Mouse (Mus musculus): Measurements from ENCODE around the gene Tgfb3. TPM values are rescaled to one million over a fixed set of nuclear protein-coding genes. Genes with fewer than 3 reads are reported as not detected.
A peak's percentile ranks its signal among the peaks of the same experiment; 100 is the strongest.

The Tgfb3 gene
- total RNA-seq, 2 experiments from 2014 or later, result 13.1 to 14.2 TPM

- DNase-seq (ENCODE audit: low spot score in 2 of 2), result no peak
Observed at GRCm38 (mm10) chr12:86036368-86037166, 42.3 kb downstream of the Tgfb3 start.

DNA sequence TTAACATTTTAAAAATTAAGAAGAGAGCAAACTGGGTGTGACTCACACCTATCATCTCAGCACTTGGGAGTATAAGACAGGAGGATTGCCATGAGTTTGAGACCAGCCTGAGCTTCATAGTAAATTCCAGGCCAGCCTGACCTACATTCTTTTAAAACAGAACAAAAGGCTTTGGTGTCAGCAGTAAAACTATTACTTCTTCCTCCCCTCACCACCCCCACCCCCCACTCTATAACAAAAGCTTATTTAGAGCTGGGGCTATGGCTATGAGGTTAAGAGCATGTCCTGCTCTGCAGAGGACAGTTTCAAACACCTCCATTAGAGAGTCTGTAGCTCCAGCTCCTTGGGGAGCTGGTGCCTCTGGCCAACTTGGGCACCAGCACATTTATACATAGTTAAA lies 43.3 kb downstream of the Tgfb3 start:
- no peak for DNase-seq (ENCODE audit: low spot score in 2 of 2)

GRCm38 (mm10) chr12:86030932-86031331 lies 47.9 kb downstream of the Tgfb3 start:
- DNase-seq (ENCODE audit: low spot score in 2 of 2), result no peak

- DNase-seq (ENCODE audit: low spot score in 2 of 2), result no peak
Observed at GRCm38 (mm10) chr12:86027747-86028146, 51.1 kb downstream of the Tgfb3 start.

GRCm38 (mm10) chr12:86027000-86027399 lies 51.8 kb downstream of the Tgfb3 start:
- DNase-seq (ENCODE audit: low spot score in 2 of 2), result no peak

GRCm38 (mm10) chr12:86025480-86025879 lies 53.4 kb downstream of the Tgfb3 start:
- no peak for DNase-seq (ENCODE audit: low spot score in 2 of 2)

- DNase-seq (ENCODE audit: low spot score in 2 of 2), result no peak
Observed at GRCm38 (mm10) chr12:86024426-86024825, 54.4 kb downstream of the Tgfb3 start.

GRCm38 (mm10) chr12:86023081-86023871 lies 55.6 kb downstream of the Tgfb3 start:
- no peak for DNase-seq (ENCODE audit: low spot score in 2 of 2)

DNA sequence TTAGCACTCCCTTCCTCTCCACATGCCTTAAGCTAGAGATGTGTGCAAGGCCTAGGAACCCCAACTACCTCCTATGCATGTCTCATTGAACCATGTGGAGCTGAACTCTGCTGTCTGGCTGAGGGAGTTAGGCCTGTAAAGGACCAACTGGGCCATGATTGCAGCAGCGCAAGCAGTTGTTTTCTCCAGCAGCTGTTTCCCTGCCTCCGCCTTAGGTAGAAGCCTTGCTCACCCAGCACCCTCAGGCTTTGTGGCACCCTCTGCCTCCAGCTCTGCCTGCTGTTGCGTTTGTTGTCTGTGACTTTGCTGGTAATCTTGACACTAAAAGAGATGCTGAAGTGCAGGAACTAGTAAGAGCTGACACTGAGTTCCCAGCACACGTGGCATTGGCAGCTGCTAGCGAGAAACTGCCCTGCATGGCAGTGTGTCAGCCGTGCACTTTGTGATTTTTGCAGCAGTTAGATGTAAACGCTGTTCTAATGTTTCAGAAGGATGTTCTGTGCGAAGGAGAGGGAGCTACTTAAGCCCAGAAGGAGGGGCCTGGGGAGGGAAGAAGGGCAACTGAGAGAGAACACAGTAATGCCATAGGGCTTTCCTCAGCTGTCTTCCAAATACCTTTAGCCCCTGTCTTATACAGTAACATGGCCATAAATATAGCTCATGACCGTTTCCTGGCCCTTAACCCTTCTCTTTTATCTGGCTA lies 56.4 kb downstream of the Tgfb3 start:
- no peak for DNase-seq (ENCODE audit: low spot score in 2 of 2)

- DNase-seq (ENCODE audit: low spot score in 2 of 2), result no peak
Observed at GRCm38 (mm10) chr12:86021583-86021982, 57.3 kb downstream of the Tgfb3 start.

DNA sequence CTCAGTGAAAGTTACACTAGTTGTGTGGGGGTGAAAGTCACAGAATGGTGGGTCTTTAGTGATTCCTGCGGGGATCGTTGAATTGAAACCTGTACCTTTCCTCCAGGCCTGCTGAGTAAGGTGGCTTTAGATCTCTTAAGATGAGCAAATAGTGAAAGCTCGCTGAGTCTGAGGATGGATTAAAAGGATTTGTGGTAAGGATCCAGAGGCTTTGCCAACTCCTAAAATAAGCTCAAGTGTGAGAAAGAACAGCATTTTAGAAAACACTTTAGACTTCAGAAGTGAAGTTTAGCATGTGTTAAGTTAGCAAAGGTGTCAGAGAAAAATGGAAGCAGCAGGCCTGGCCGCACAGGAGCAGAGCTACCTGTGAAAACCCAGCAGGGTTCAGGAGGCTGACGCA lies 61.5 kb downstream of the Tgfb3 start:
- no peak for DNase-seq (ENCODE audit: low spot score in 2 of 2)

DNA sequence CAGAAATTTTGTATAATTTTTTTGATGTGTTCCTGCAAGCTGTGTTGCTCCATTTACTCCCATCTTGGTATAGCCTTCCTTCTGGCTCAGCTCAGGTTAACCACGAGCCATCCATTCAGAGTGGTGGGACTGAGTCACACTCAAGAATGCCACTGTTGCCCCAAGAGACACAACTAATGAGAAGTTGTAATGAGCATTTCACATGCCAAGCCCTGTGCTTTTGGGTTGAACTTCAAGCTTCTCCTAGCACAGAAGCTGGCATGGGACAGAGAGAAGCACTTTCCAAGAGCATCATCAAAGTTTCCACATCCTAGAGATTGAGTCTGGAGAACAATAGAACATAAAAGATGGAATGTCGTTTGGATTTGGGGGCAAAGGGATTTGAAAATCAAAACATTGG lies 63.7 kb downstream of the Tgfb3 start:
- DNase-seq (ENCODE audit: low spot score in 2 of 2), result peak in 1 of 2 experiments; percentile 24

DNA sequence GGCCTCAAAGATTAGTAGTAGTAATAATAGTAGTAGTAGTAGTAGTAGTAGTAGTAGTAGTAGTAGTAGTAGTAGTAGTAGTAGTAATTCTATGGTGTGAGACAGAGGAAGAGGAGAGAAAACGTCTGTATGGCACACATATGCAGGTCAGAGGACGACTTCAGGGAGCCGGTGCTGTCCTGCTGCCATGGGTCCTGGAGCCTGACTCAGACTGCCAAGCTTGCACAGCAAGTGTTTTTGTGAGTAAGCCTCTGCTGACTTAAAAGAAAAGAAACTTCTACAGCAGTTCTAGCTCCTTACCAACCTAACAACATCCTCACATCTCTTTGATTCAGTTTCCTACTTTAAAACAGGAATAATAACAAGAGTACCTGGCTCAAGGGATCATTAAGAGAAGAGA lies 64.2 kb downstream of the Tgfb3 start:
- DNase-seq (ENCODE audit: low spot score in 2 of 2), result no peak

GRCm38 (mm10) chr12:86014174-86014573 lies 64.7 kb downstream of the Tgfb3 start:
- DNase-seq (ENCODE audit: low spot score in 2 of 2), result no peak

- DNase-seq (ENCODE audit: low spot score in 2 of 2), result no peak
Observed at GRCm38 (mm10) chr12:86012195-86012594, 66.6 kb downstream of the Tgfb3 start.

DNA sequence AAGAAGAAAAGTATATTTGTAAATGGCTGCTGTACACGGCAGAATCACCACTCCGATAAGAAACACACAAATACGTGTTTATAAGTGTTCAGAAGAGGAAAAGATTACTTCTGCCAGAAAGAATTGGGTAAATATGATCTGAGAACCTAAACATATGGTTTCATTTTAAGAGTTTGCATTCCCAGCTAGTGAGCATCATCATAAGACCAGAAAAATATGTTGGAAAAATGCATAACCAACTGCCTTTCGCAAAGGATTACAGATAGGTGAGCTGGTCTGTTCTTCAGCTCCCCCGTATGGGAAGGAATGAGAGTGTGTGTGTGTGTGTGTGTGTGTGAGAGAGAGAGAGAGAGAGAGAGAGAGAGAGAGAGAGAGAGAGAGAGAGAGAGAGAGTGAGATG lies 68.2 kb downstream of the Tgfb3 start:
- no peak for DNase-seq (ENCODE audit: low spot score in 2 of 2)

DNA sequence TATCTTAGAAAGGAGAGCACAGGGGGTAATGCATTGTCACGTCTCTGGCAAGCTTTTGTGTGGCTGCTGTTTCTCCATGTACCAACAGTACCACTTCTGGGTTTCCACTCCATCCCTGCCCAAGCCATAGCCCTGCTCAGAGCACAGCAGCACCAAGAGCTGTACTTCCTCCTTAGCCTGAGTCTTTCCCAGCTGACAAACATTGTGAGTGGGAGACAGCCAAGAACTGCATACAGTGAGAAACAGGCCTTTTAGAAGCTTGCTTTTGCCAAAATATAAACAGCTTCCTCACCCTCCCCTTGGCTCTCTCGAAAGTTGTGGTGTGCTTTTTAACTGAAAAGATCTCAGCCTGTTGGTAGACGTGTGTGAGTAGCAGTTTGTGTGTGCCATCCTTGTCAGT lies 71.5 kb downstream of the Tgfb3 start:
- no peak for DNase-seq (ENCODE audit: low spot score in 2 of 2)

Other genes with a start within 250 kb of the Tgfb3 start
- 10 to 100 TPM; 11.3 to 12.0 TPM for gene Ift43, start 3.5 kb upstream of the Tgfb3 start, total RNA-seq (2021)
- 10 to 100 TPM; 37.2 to 38.3 TPM for gene Gpatch2l, start 162.8 kb upstream of the Tgfb3 start, total RNA-seq (2021)